Mouse (Mus musculus): ENCODE data around the gene Olfr628.
"Not testable (repeated sequence)": the region's sequence is repeated elsewhere in the genome, so short reads cannot be mapped to it uniquely, and the experiment has no call there.

The Olfr628 gene

GRCm38 (mm10) chr7:103730074-103730473 lies at the start of gene Olfr628:
Olfr628 (plus strand) TSS chr7:103730374.
- in situ Hi-C loops (cut with MboI, MseI): no loop called here

- in situ Hi-C loops (cut with MboI, MseI): no loop called here
Observed at GRCm38 (mm10) chr7:103682420-103682819, 47.8 kb upstream of the Olfr628 start, which contains the start of gene Olfr625-ps1. Olfr625-ps1 (plus strand) TSS chr7:103682720.

GRCm38 (mm10) chr7:103699469-103699868 lies 30.7 kb upstream of the Olfr628 start:
- in situ Hi-C loops (cut with MboI, MseI): no loop called here

GRCm38 (mm10) chr7:103712024-103712423 lies 18.1 kb upstream of the Olfr628 start:
- in situ Hi-C loops (cut with MboI, MseI): no loop called here

- in situ Hi-C loops (cut with MboI, MseI): no loop called here
Observed at GRCm38 (mm10) chr7:103714371-103714770, 15.8 kb upstream of the Olfr628 start, which contains the start of gene Olfr243. Olfr243 (plus strand) TSS chr7:103714671.

GRCm38 (mm10) chr7:103716398-103716797 lies 13.8 kb upstream of the Olfr628 start:
- in situ Hi-C loops (cut with MboI, MseI): not testable (repeated sequence)

GRCm38 (mm10) chr7:103744843-103745242 lies 14.7 kb downstream of the Olfr628 start, which contains the start of gene Olfr629:
Olfr629 (minus strand) TSS chr7:103744943.
- in situ Hi-C loops (cut with MboI, MseI): no loop called here

GRCm38 (mm10) chr7:103757233-103757632 lies 27.1 kb downstream of the Olfr628 start, which contains the start of gene Olfr630:
Olfr630 (minus strand) TSS chr7:103757333.
- in situ Hi-C loops (cut with MboI, MseI): no loop called here

- in situ Hi-C loops (cut with MboI, MseI): not testable (repeated sequence)
Observed at GRCm38 (mm10) chr7:103762212-103762611, 32.0 kb downstream of the Olfr628 start.

- in situ Hi-C loops (cut with MboI, MseI): not testable (repeated sequence)
Observed at GRCm38 (mm10) chr7:103767687-103768086, 37.5 kb downstream of the Olfr628 start.

- in situ Hi-C loops (cut with MboI, MseI): no loop called here
Observed at GRCm38 (mm10) chr7:103771494-103771893, 41.3 kb downstream of the Olfr628 start, which contains the start of gene Olfr69. Olfr69 (minus strand) TSS chr7:103771594.

- in situ Hi-C loops (cut with MboI, MseI): not testable (repeated sequence)
Observed at GRCm38 (mm10) chr7:103777652-103778051, 47.5 kb downstream of the Olfr628 start.

- in situ Hi-C loops (cut with MboI, MseI): no loop called here
Observed at GRCm38 (mm10) chr7:103779598-103779997, 49.4 kb downstream of the Olfr628 start, which contains the start of gene Olfr68. Olfr68 (minus strand) TSS chr7:103779698.
